Mouse (Mus musculus): Measurements from ENCODE around the gene Cacna2d4.
"Not testable (repeated sequence)": the region's sequence is repeated elsewhere in the genome, so short reads cannot be mapped to it uniquely, and the experiment has no call there.

Gene Cacna2d4

DNA sequence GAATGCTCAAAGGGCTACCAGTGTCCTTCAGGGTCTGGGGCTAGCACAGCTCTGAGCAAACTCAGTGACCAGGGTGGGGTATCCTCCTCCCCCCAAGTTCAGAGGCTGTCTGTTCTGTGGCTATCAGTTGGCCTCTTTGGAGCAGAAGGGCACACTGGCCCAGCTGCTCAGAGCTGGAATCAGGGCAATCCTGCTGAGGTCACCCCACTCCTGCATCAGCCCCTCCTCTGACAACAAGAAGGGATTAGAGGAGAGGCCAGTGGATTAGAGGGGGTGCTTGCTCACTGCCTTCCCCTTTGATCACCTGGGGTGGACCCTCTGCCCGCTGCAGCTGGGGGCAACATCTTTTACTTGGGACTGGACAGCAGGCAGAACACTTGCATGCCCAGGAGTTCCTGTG is at the start of gene Cacna2d4:
Gene Cacna2d4 (plus strand): TSS at position 286 of the 400 bp plus-strand sequence.
- no peak for DNase-seq

DNA sequence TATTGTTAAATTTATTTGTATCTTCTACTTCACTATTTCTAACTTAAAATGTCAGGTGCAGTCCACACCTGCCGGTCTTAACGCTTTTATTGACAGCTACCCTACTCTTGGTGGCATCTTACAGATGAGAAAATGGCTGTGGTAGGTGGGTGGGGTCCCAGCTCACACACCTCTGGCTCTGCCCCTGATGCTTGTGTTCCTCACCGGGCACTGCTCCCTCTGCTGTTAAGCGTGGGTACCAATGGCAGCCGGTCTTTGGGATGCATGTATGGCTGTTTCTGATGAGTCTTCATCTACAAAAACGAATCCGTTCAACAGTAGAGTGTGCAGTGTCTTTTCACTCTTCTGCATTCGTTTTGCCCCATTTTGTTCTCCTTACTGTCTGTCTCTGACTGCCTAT is 49.7 kb upstream of the Cacna2d4 start:
- peak in 1 of 2 experiments; percentile 22 for DNase-seq

DNA sequence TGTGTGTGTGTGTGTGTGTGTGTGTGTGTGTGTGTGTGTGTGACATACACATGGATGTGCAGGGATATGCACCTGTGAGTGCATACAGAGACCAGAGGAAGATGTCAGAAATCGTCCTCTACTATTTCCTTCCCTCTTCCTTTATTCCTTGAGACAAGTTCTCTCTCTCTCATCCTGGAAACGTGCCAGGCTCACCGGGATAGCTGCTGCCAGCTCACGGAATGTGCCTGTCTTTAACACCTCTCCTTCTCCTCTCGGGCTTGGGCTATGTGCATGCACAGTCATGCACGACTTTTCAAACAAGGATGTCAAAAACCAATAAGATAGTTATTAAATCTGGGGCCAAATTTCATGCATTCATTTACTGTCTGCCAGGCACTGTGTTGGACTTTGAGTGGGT is 48.7 kb upstream of the Cacna2d4 start:
- DNase-seq, result no peak

GRCm38 (mm10) chr6:119191478-119191877 is 44.8 kb upstream of the Cacna2d4 start:
- no peak for DNase-seq

DNA sequence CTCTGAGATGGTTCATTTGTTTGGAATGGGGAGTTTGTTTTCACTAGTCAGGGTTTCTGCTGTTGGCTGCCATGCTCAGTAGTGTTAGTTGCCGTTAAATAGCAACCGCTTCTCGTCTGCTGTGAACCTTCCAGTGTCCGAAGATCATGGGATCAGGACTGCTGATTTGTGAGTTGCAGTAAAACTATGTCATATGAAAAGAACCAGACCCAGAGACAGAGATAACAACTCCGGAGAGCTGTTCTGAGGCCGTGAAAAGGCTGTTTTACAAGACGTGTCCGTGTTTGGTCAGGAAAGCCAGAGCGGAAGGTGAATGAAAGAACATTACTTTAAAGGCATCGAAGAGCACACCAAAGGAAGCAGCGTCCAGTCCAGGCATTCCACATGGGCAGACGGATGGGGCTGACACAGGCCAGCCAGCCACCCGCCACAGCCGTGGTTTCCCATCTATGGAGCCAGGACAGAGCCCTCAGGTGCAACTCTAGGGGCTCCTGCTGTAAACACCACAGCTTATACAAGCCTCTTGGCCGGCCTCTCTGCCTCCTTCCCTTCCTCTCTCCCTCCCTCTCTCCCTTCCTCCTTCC is 42.7 kb upstream of the Cacna2d4 start:
- no peak for DNase-seq

DNA sequence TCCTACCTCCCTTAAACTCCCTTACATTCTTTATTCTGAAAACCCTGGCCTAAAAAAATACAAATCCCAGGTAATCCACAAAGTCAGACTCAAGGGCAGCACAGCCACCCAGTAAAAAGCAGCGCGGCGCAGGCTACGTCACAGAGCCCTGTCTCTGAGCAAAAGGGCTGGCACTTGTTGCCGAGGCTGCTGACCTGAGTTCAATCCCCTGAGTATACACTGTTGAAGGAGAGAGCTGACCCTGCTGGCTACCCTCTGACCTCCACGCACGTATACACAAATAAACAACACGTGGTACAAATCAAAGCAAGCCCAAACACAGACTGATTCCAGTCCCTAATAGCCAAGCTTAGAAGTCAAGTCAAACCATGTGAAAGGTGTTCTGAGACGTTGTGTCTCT is 42.2 kb upstream of the Cacna2d4 start:
- DNase-seq, result no peak

GRCm38 (mm10) chr6:119194601-119195000 is 41.7 kb upstream of the Cacna2d4 start:
- no peak for DNase-seq

- DNase-seq, result peak; percentile 56 to 79
Observed at GRCm38 (mm10) chr6:119196382-119197305, 39.7 kb upstream of the Cacna2d4 start, which contains the start of gene Cacna1c. Gene Cacna1c, minus strand, starts transcription at chr6:119196418.

DNA sequence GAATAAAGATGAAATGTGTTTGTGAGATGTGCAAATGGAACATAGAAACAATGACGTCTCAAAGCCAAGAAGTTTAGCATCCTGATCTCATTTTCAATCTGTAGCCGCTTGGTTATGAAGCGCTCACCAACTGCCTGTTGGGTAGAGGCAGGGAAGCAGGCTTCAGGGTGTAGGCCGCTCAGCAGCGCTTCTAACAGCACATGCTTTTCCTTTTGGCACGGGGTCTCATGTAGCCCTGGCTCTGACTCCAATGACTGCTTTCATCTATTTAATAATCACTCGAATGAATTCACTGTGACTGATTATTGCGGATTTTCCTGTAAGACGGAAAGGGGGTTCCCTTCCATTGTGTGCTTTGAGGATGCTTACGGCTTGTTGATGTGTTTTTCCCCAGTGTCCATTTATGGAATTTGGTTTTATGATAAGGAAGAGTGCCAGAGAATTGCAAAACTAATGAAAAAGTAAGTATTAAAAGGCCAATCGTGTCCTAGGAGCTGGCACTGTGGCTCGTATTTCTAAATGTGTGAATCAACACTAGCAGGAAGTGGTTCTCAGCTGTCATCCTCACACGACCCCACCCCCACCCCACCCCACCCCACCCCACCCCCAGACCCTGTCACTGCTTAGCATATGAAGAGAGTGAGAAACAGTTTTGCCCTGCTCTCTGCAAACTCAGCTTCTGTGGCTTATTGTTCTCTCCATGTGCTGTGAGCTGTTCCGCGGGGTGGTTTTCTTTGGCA is 37.6 kb upstream of the Cacna2d4 start:
- no peak for DNase-seq

DNA sequence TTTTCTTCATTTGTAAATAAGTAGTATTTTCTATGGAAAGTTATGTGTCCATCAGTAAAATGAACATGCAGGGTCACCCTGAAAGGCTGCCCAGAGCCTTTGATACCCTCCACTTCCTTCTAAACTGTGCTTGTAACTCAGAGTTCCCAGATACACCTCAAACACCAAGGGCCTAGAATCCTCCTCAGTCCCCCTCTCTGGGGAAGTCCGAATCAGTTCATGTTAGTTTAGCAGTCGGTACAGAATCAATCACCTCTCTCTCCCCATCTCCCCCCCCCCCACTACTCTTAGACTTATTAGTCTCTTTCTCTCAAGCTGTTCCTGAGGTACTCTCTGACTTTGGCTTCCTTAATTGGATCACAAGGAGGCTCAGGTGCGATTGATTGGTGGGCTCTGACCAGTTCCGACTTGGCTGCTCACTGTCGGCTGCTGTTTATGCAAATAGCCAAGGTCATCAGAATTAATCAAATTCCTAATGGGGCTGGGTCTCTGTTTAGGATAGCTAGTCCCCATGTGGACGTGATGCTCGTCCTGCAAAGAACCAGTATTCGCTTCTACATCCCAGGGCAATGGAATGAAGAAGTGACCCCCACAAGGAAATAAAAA is 36.9 kb upstream of the Cacna2d4 start:
- DNase-seq, result no peak

DNA sequence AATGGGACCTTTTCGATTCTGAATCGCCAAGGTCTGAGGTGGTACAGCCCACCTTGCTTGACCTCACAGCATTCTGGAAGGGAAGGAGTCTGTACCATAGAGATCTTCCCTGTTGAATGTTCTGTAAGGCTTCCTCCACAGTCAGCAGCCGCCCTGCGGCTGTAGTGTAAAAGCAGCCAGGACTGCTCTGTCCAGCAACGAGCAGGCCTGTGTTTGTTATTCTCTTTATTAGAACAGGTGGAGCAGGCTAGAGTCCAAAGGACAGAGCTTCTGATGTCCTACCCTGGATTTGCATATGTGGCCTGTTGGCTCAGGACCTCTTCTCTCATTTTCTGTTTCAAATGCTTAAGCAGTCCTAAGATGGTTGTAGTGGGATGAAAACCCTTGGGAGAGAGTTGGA is 36.0 kb upstream of the Cacna2d4 start:
- no peak for DNase-seq

GRCm38 (mm10) chr6:119201575-119201974 is 34.8 kb upstream of the Cacna2d4 start:
- DNase-seq, result no peak

- DNase-seq, result no peak
Observed at GRCm38 (mm10) chr6:119204286-119204685, 32.0 kb upstream of the Cacna2d4 start.

- no peak for DNase-seq
Observed at GRCm38 (mm10) chr6:119204915-119205314, 31.4 kb upstream of the Cacna2d4 start.

DNA sequence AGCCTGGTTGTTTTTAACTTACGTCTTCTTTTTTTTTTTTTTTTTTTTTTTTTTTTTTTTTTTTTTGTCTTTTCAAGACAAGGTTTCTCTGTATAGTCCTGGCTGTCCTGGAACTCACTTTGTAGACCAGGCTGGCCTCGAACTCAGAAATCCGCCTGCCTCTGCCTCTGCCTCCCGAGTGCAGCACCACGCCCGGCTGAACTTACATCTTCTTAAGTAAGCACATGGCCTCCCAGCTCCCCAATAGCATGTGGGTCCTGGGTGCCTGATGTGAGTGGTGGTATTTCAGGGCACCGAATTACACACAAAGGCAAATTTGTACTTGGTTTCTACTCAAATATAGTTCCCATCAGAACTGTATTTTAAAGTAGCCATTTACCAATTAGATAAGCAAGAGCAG is 30.3 kb upstream of the Cacna2d4 start:
- DNase-seq, result not testable (repeated sequence)

DNA sequence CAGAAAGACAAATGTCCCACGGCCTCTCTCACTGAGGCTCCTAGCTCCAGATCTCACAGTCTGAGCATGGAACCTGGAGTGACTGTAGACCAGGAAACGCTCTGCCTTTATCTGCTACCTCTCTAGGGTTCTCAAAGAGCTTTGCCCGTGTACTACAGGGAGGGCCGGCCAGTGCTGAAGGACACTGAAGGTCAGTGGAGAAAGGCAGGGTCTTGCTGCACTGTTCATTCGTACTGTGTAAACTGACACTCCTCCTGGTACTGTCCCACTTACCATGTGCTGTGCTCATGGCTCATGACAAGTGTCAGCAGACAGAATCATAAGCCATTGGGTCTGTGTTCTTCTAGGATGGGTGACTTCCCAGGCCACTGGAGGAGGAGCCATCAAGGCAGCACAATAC is 23.0 kb upstream of the Cacna2d4 start:
- DNase-seq, result no peak

DNA sequence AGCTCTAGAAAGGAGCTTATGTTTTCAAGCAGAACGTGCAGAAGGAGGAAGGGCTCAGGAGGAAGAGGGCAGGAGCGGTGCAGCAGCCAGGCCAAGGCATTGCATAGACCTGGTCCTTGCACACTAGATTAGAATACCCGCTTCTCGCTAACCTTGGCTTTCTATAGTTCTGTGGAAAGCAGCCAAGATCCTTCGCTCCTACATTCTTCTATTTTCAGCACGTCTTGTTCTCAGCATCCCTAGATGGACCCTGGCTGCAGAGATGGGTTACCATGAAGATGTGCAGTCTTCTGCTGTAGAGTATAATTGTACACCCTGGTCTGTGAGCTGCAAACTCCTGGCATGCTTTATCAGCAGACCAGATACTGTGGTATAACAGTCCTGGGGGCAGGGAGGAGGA is 22.1 kb upstream of the Cacna2d4 start:
- no peak for DNase-seq

- peak in 1 of 2 experiments; percentile 35 for DNase-seq
Observed at GRCm38 (mm10) chr6:119215040-119215613, 21.2 kb upstream of the Cacna2d4 start.

GRCm38 (mm10) chr6:119217661-119218060 is 18.7 kb upstream of the Cacna2d4 start:
- DNase-seq, result peak in 1 of 2 experiments; percentile 17

DNA sequence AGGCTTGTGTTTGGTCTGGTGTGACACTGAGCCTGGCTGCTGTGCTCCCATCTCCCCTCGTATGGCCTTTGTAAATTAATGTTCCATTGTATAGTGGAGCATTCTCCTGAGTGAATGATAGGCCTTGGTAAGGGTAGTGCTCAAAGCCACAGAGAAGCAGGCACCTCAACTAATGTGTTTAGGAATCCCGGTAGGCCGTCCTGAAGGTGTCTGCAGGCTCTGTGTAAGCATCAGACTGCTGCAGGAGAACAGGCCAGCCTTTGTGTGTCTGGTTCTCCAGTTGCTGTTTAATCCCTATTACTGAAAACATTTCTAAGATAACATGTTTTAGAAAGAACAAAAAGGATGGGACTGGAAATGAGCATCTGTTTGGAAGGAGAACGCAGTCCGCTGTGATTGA is 17.7 kb upstream of the Cacna2d4 start:
- DNase-seq, result peak in 1 of 2 experiments; percentile 6

DNA sequence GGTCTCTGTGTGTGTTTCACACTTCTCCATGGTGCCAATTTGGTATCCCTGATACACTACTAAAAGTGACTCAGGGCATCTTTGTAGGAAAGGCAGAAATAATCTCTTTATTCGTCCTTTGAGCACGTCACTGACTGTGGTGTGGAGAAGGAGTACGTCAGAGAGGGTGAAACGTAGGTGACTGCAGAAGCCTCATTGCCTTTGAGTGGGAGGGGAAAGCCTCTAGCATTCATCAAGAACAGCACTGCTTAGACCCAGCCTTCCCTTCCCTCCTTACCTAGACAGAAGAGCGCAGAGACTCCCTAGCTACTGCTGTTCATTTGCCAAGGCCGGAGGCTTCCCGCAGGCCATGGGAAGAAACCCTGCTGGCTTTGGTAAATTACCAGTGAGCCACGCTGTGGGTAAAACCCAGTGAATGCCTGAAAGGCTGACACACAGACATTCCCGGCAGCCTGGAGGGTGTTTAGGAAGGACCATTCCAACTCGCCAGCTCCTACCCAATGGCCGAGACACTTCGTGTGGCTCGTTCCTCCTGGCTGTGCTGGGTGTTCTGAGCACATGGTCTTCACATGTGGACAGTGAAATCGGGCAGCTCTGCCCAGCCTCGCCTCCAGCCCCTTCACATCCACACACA is 17.0 kb upstream of the Cacna2d4 start:
- peak in 1 of 2 experiments; percentile 18 for DNase-seq

- peak; percentile 26 to 65 for DNase-seq
Observed at GRCm38 (mm10) chr6:119220297-119220696, 16.0 kb upstream of the Cacna2d4 start.
